Mouse (Mus musculus) kidney, postnatal 0 days (tissue): ENCODE results near the gene Smtnl2. TPM values are rescaled to one million over a fixed set of nuclear protein-coding genes. Genes with fewer than 3 reads are reported as not detected.
A peak's percentile ranks its signal among the peaks of the same experiment; 100 is the strongest.

Experiments
- ATAC-seq: fragments of 200-750 bp; cut with Nextera tagmentation; replicated peaks from 2 replicates; pipeline ENCODE4 v1.8.0; 2017; ENCODE audit warnings: low read depth, moderate number of reproducible peaks, moderate TSS enrichment, moderate library complexity; ENCODE audit not compliant: low FRiP score
- DNase-seq: peaks from one replicate; pipeline ENCODE4 v3.0.0-alpha.2; 2016; ENCODE audit warnings: low spot score
- H3K27ac ChIP-seq: fragments of 300-500 bp; sonication (generic); 2 replicates; pipeline ENCODE4 v1.5.1; 2014; ENCODE audit warnings: mild to moderate bottlenecking
- H3K27me3 ChIP-seq: fragments of 300-500 bp; sonication (generic); 2 replicates; pipeline ENCODE4 v1.6.1; 2014; ENCODE audit warnings: low read length, mixed read lengths; ENCODE audit not compliant: insufficient read depth
- H3K36me3 ChIP-seq: fragments of 300-500 bp; sonication (generic); 2 replicates; pipeline ENCODE4 v1.6.1; 2014; ENCODE audit warnings: low read length, mixed read lengths; ENCODE audit not compliant: insufficient read depth
- H3K4me1 ChIP-seq: fragments of 300-500 bp; sonication (generic); replicated peaks from 2 replicates; pipeline ENCODE4 v1.6.1; 2014; ENCODE audit warnings: antibody characterized with exemption, low read length, mixed read lengths; ENCODE audit not compliant: insufficient read depth
- H3K4me2 ChIP-seq: fragments of 300-500 bp; sonication (generic); 2 replicates; pipeline ENCODE4 v1.6.1; 2014; ENCODE audit warnings: mild to moderate bottlenecking, low read length, moderate library complexity, mixed read lengths
- H3K4me3 ChIP-seq: fragments of 300-500 bp; sonication (generic); replicated peaks from 2 replicates; pipeline ENCODE4 v1.5.1; 2014; ENCODE audit warnings: low read depth, low read length
- H3K9ac ChIP-seq: fragments of 300-500 bp; sonication (generic); 2 replicates; pipeline ENCODE4 v1.6.1; 2014; ENCODE audit warnings: low read depth, low read length
- H3K9me3 ChIP-seq: fragments of 300-500 bp; sonication (generic); replicated peaks from 2 replicates; pipeline ENCODE4 v1.6.1; 2016; ENCODE audit warnings: low read length, inconsistent platforms, mixed read lengths
- CTCF ChIP-seq: IDR thresholded peaks from 2 replicates; pipeline ENCODE4 v1.5.1; 2016; ENCODE audit warnings: antibody characterized with exemption, low read depth, mild to moderate bottlenecking, moderate library complexity
- WGBS: fragments of 180-500 bp; shearing (Covaris S2); extraction: QIAGEN DNeasy Blood & Tissue Kit; methylation state at CpG from one replicate; pipeline ENCODE4 v1.1.7; 2014; 5-methylcytosine and 5-hydroxymethylcytosine counted together
- polyA plus RNA-seq: library from polyadenylated mRNA; unstranded; fragments of >200 nt; fragmentation: Nextera tagmentation; extraction: Ambion mirVana; gene quantifications from 2 replicates; pipeline ENCODE4 v1.2.1, GENCODE M21; 2015

Smtnl2 gene
- 112 and 129 TPM in 2 replicates for polyA plus RNA-seq

- H3K4me1 ChIP-seq = peaks cover 35% of the 10 kb centered on the region
- peak within 1 kb of the TSS; percentile 97 for H3K4me2 ChIP-seq
- DNase-seq (peak; percentile 96), ATAC-seq (peak; percentile 92)
- H3K36me3 ChIP-seq = no peaks in the 10 kb centered on the region
- no peaks in the 10 kb centered on the region for H3K27me3 ChIP-seq
- peak within 1 kb of the TSS; percentile 94 for H3K9ac ChIP-seq
- under 1% methylated on average over 74 of the region's 86 CpGs for WGBS
- peak; percentile 53 for TF ChIP-seq CTCF
- peak within 1 kb of the TSS; percentile 98 for H3K27ac ChIP-seq
- H3K9me3 ChIP-seq = no peaks in the 10 kb centered on the region
- H3K4me3 ChIP-seq = peak within 1 kb of the TSS; percentile 74
These were observed at the start of gene Smtnl2 for GRCm38 (mm10) chr11:72411093-72411921. Gene Smtnl2 (minus strand): TSS chr11:72411713.

- no peak for TF ChIP-seq CTCF
- Histone ChIP-seq H3K4me2 (0 out of 2 replicates have a peak overlapping the region, but pooled peaks have one; percentile 9), H3K9me3 (no peaks in the 10 kb centered on the region), H3K36me3 (no peaks in the 10 kb centered on the region), H3K27ac (peak overlapping the region; percentile 56; the same call in 1 of the 2 replicates), H3K9ac (no peak overlapping the region), H3K4me3 (no peak overlapping the region), H3K27me3 (no peaks in the 10 kb centered on the region), H3K4me1 (peaks cover 3% of the 10 kb centered on the region; the same call in 1 of the 2 replicates)
- ATAC-seq = no peak
- DNase-seq = no peak
- WGBS = 82% methylated on average over 3 of the region's 3 CpGs
These were observed 47.0 kb upstream of the Smtnl2 start for GRCm38 (mm10) chr11:72458502-72458901.

- no peak; the same call in 1 of the 2 replicates for ATAC-seq
- DNase-seq = peak; percentile 74
- H3K9me3 ChIP-seq = no peaks in the 10 kb centered on the region
- peak overlapping the region; percentile 56; the same call in 1 of the 2 replicates for H3K27ac ChIP-seq
- peaks cover 3% of the 10 kb centered on the region; the same call in 1 of the 2 replicates for H3K4me1 ChIP-seq
- WGBS = 58% methylated on average over 12 of the region's 12 CpGs
- no peak for TF ChIP-seq CTCF
- H3K4me3 ChIP-seq = no peak overlapping the region
- no peak overlapping the region for H3K9ac ChIP-seq
- 0 out of 2 replicates have a peak overlapping the region, but pooled peaks have one; percentile 9 for H3K4me2 ChIP-seq
- no peaks in the 10 kb centered on the region for H3K36me3 ChIP-seq
- no peaks in the 10 kb centered on the region for H3K27me3 ChIP-seq
These were observed 46.5 kb upstream of the Smtnl2 start for GRCm38 (mm10) chr11:72457995-72458496.

GRCm38 (mm10) chr11:72455694-72456093, 44.2 kb upstream of the Smtnl2 start:
- 71% methylated on average over 5 of the region's 5 CpGs for WGBS
- Histone ChIP-seq H3K27ac (no peak overlapping the region), H3K9ac (no peak overlapping the region), H3K4me2 (no peak overlapping the region), H3K4me3 (no peak overlapping the region), H3K4me1 (no peaks in the 10 kb centered on the region), H3K36me3 (peaks cover 21% of the 10 kb centered on the region), H3K9me3 (no peaks in the 10 kb centered on the region), H3K27me3 (no peaks in the 10 kb centered on the region)
- no peak for ATAC-seq
- no peak for TF ChIP-seq CTCF
- no peak for DNase-seq

- Histone ChIP-seq H3K9me3 (no peaks in the 10 kb centered on the region), H3K4me3 (no peak overlapping the region), H3K36me3 (peaks cover 41% of the 10 kb centered on the region), H3K9ac (no peak overlapping the region), H3K4me1 (no peaks in the 10 kb centered on the region), H3K4me2 (no peak overlapping the region), H3K27me3 (no peaks in the 10 kb centered on the region), H3K27ac (no peak overlapping the region)
- ATAC-seq = no peak
- 45% methylated on average over 15 of the region's 15 CpGs for WGBS
- no peak for TF ChIP-seq CTCF
- DNase-seq = no peak
These were observed 41.8 kb upstream of the Smtnl2 start for GRCm38 (mm10) chr11:72453105-72453953.

- Histone ChIP-seq H3K27me3 (no peaks in the 10 kb centered on the region), H3K27ac (no peak overlapping the region), H3K4me2 (no peak overlapping the region), H3K9ac (no peak overlapping the region), H3K4me1 (no peaks in the 10 kb centered on the region), H3K36me3 (peaks cover 52% of the 10 kb centered on the region), H3K4me3 (no peak overlapping the region), H3K9me3 (no peaks in the 10 kb centered on the region)
- 91% methylated on average over 3 of the region's 3 CpGs for WGBS
- ATAC-seq (no peak), DNase-seq (no peak)
- no peak for TF ChIP-seq CTCF
These were observed 40.7 kb upstream of the Smtnl2 start for GRCm38 (mm10) chr11:72452140-72452665.
